Mouse (Mus musculus) liver, adult 2 months (tissue): ENCODE measurements around the gene Cytip. TPM values are rescaled to one million over a fixed set of nuclear protein-coding genes. Genes with fewer than 3 reads are reported as not detected.

ENCODE experiments used
- DNase-seq: peaks from one replicate; pipeline ENCODE4 v3.0.0-alpha.2; 2011; ENCODE audit warnings: low read depth, low spot score; ENCODE audit errors: extremely low read depth
- H3K27ac ChIP-seq: fragments of 200-500 bp; replicated peaks from 2 replicates; pipeline ENCODE4 v1.5.1; 2012; ENCODE audit warnings: low read depth, mild to moderate bottlenecking, control low read depth, inconsistent platforms, low read length; ENCODE audit not compliant: insufficient read depth
- H3K27me3 ChIP-seq: fragments of 200-500 bp; 2 replicates; pipeline ENCODE4 v1.6.1; 2012; ENCODE audit warnings: mild to moderate bottlenecking, moderate library complexity, low read length, inconsistent platforms; ENCODE audit not compliant: control insufficient read depth, insufficient read depth
- H3K36me3 ChIP-seq: fragments of 200-500 bp; 2 replicates; pipeline ENCODE4 v1.6.1; 2012; ENCODE audit warnings: low read length, inconsistent platforms; ENCODE audit not compliant: control insufficient read depth, insufficient read depth
- H3K4me1 ChIP-seq: fragments of 200-500 bp; 2 replicates; pipeline ENCODE4 v1.6.1; 2011; ENCODE audit warnings: low read length; ENCODE audit not compliant: control insufficient read depth, insufficient read depth
- H3K4me3 ChIP-seq: fragments of 200-500 bp; 2 replicates; pipeline ENCODE4 v1.5.1; 2011; ENCODE audit warnings: low read depth, mild to moderate bottlenecking, control low read depth, low read length, moderate library complexity; ENCODE audit not compliant: insufficient read depth
- H3K79me2 ChIP-seq: fragments of 200-500 bp; 2 replicates; pipeline ENCODE4 v1.6.1; 2012; ENCODE audit warnings: inconsistent platforms, mild to moderate bottlenecking, low read length, moderate library complexity; ENCODE audit not compliant: control insufficient read depth, insufficient read depth
- H3K9ac ChIP-seq: fragments of 200-500 bp; 2 replicates; pipeline ENCODE4 v1.6.1; 2012; ENCODE audit warnings: low read depth, mild to moderate bottlenecking, control low read depth, inconsistent platforms, low read length
- CTCF ChIP-seq: fragments of 200-500 bp; IDR thresholded peaks from 2 replicates; pipeline ENCODE4 v1.5.1; 2011; ENCODE audit warnings: low read depth, low read length, control low read depth
- POLR2A ChIP-seq: fragments of 200-500 bp; IDR thresholded peaks from 2 replicates; pipeline ENCODE4 v1.6.1; 2011; ENCODE audit warnings: low read length, control low read depth; ENCODE audit not compliant: insufficient read depth; ENCODE audit errors: extremely low read depth
- WGBS: fragments of 180-500 bp; shearing (Covaris S2); methylation state at CpG from one replicate; pipeline ENCODE4 v1.1.7; 2018; 5-methylcytosine and 5-hydroxymethylcytosine counted together
- polyA plus RNA-seq: library from polyadenylated mRNA; depleted of rRNA; stranded (reverse); fragments of >200 nt; gene quantifications from 2 replicates; pipeline ENCODE4 v1.2.3, GENCODE M21; 2012
- total RNA-seq: library from RNA; depleted of rRNA; stranded (reverse); fragments of >200 nt; gene quantifications from 2 replicates; pipeline ENCODE4 v1.2.3, GENCODE M21; 2014

The Cytip gene
- total and polyA plus RNA-seq, 2 experiments = 0.91 to 1.7 TPM

DNA sequence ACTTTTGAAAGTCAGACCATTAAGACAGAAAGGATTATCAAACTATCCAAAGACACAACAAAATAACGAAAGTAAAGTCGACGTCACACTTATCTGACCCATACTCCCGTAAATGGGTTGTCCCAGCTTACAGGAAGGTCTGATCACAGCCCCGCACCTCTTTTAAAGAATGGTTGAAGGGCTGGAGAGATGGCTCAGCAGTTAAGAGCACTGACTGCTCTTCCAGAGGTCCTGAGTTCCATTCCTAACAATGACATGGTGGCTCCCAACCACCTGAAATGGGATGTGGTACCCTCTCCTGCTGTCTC lies 39.3 kb downstream of the Cytip start:
- TF ChIP-seq CTCF (no peak), POLR2A (no peak)
- WGBS = 66% methylated on average over 5 of the region's 5 CpGs
- no peaks in the 10 kb centered on the region for H3K4me1 ChIP-seq
- no peak overlapping the region for H3K27ac ChIP-seq
- H3K9ac ChIP-seq = no peak overlapping the region
- DNase-seq = no peak
- H3K36me3 ChIP-seq = no peaks in the 10 kb centered on the region
- H3K27me3 ChIP-seq = no peaks in the 10 kb centered on the region
- no peak overlapping the region for H3K4me3 ChIP-seq
- H3K79me2 ChIP-seq = no peaks in the 10 kb centered on the region

DNA sequence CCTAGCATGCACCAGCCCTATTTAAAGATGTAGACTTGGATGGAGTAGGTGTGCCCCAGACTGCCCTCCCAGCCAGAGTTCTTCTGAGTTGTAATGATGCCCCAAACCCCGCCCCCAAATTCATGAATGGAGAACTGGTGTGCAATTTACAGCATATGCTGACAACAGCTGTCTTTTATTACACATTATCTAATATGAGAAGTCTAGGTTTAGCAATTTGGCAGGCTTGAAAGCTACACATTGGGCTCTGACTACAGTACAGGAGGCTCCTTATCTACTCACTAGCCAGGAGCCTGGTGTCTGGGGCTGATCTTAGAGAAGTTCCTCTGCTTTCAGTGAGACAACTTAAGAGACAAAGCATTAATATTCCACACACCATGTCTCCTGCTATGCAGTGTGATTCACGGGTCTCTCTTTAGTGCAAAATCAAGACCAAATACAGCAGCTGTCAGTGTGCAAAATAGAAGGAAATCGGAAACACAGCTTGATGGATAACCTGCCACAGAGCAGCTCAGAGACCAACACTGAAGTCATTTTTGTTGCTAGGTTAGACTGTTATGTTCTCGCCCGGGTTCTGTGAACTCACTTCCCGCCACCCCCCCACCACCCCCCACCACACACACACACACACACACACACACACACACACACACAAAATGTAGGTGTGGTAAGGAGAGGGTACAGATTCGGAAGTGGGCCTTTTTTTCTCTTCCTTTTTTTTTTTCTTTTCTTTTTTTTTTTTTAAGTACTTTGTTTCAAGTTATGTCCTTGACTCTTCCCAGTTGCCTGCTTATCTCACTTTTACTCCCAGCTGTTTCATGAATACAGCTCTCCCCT lies 39.8 kb downstream of the Cytip start:
- Histone ChIP-seq H3K36me3 (no peaks in the 10 kb centered on the region), H3K4me1 (no peaks in the 10 kb centered on the region), H3K27ac (no peak overlapping the region), H3K4me3 (no peak overlapping the region), H3K79me2 (no peaks in the 10 kb centered on the region), H3K27me3 (no peaks in the 10 kb centered on the region), H3K9ac (no peak overlapping the region)
- DNase-seq = no peak
- 65% methylated on average over 7 of the region's 7 CpGs for WGBS
- TF ChIP-seq CTCF (no peak), POLR2A (no peak)

DNA sequence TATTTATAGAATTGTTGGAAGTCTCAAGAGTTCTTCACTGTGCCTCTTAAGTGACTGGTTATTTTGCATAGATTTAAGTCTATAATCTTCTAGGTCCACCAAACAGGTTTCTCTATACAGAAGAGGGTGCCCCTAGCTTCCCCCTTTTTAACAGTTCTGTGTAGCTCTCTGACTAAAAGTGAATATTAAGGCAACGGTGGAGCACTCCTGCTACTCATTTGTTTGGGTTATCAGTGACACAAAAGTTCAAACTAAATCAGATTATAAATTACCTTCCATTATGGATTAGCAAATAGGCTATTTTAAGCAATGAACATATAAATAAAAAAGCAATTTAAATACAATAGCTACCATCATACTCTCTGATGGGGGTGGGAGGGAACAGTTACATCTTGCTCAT lies 40.8 kb downstream of the Cytip start:
- no peaks in the 10 kb centered on the region for H3K4me1 ChIP-seq
- no peaks in the 10 kb centered on the region for H3K79me2 ChIP-seq
- 74% methylated on average over 1 of the region's 1 CpGs for WGBS
- H3K36me3 ChIP-seq = no peaks in the 10 kb centered on the region
- TF ChIP-seq POLR2A (no peak), CTCF (no peak)
- no peak overlapping the region for H3K9ac ChIP-seq
- no peaks in the 10 kb centered on the region for H3K27me3 ChIP-seq
- DNase-seq = no peak
- no peak overlapping the region for H3K27ac ChIP-seq
- H3K4me3 ChIP-seq = no peak overlapping the region

DNA sequence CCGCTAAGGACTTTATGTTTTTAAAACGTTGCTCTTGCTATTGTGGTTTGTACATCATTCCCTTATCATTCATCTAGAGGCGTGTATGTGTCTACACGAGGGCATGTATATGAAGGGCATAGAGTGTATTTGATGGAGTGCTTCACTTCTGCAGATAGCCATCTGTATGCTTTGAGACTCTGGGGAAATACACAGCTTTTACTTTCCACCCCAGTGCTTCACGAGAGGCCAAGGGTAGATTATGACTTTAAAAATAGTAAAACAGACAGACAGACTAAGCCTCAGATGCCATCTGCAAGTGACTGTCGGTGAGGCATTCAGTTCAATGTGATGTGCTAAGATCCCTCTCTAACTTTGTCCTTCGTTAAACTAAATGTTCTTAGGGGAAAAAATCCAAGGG lies 41.6 kb downstream of the Cytip start:
- Histone ChIP-seq H3K4me1 (no peaks in the 10 kb centered on the region), H3K27ac (no peak overlapping the region), H3K79me2 (no peaks in the 10 kb centered on the region), H3K27me3 (no peaks in the 10 kb centered on the region), H3K36me3 (no peaks in the 10 kb centered on the region), H3K4me3 (no peak overlapping the region), H3K9ac (no peak overlapping the region)
- WGBS = 76% methylated on average over 7 of the region's 7 CpGs
- TF ChIP-seq CTCF (no peak), POLR2A (no peak)
- no peak for DNase-seq

DNA sequence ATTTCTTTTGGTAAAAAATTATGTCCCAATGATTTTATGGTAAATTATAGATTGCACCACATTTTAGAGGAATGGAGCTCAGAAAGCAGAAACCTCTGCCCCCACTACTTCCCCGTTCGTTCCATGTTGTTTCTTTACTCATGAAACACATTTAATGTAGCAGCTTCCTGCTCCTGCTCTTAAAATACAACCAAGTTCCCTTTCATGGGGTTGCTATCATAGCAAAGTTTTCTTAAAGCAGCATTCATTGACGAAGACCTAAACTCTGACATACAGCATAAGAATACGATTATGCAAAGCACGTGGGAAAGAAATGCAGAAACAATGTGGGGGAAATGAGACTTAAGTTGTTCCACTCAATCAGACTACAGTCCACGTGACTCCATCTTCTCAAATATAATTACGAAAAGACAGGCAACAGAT lies 45.3 kb downstream of the Cytip start:
- no peak overlapping the region for H3K4me3 ChIP-seq
- H3K27ac ChIP-seq = no peak overlapping the region
- no peaks in the 10 kb centered on the region for H3K27me3 ChIP-seq
- no peak for DNase-seq
- TF ChIP-seq POLR2A = no peak
- no peak for TF ChIP-seq CTCF
- H3K36me3 ChIP-seq = no peaks in the 10 kb centered on the region
- H3K79me2 ChIP-seq = no peaks in the 10 kb centered on the region
- 85% methylated on average over 7 of the region's 7 CpGs for WGBS
- H3K9ac ChIP-seq = no peak overlapping the region
- no peaks in the 10 kb centered on the region for H3K4me1 ChIP-seq

DNA sequence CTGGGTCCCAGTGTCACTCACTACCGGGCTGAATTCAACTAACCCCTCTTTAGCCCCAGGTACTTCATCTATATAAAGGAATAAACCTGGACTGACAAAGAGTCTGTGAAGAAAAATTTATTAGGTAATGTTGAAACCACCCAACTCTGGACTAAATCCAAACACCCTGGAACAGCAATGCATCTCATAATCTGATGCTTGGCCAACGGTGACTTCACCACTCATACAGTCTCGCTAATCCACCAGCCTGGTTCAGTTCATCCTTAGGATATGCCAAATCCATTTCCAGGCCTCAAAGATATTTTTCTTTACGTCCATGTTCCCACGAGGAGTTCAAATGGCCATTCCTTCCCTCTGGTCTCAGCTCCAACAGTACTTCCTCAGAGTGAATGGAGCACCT lies 48.8 kb downstream of the Cytip start:
- Histone ChIP-seq H3K79me2 (no peaks in the 10 kb centered on the region), H3K4me3 (no peak overlapping the region), H3K27ac (no peak overlapping the region), H3K36me3 (no peaks in the 10 kb centered on the region), H3K27me3 (no peaks in the 10 kb centered on the region), H3K4me1 (no peaks in the 10 kb centered on the region), H3K9ac (no peak overlapping the region)
- no peak for TF ChIP-seq CTCF
- TF ChIP-seq POLR2A = no peak
- 86% methylated on average over 5 of the region's 5 CpGs for WGBS
- DNase-seq = no peak
